Mouse (Mus musculus): ENCODE results near the gene Zzz3.

- TF ChIP-seq EP300 (IDR thresholded peaks at IDR 0.05), result no peak
- no peak for TF ChIP-seq CTCF (IDR thresholded peaks at IDR 0.05)
These were observed 8.6 kb downstream of the Zzz3 start for GRCm38 (mm10) chr3:152403827-152404226.

Measured in lung, postnatal 0 days (tissue).